Mouse (Mus musculus): ENCODE measurements around the gene Ppp4c. TPM values are rescaled to one million over a fixed set of nuclear protein-coding genes. Genes with fewer than 3 reads are reported as not detected.
A peak's percentile ranks its signal among the peaks of the same experiment; 100 is the strongest.

Gene Ppp4c
- polyA plus RNA-seq, 1 experiment from 2014 or later = 407 TPM

DNA sequence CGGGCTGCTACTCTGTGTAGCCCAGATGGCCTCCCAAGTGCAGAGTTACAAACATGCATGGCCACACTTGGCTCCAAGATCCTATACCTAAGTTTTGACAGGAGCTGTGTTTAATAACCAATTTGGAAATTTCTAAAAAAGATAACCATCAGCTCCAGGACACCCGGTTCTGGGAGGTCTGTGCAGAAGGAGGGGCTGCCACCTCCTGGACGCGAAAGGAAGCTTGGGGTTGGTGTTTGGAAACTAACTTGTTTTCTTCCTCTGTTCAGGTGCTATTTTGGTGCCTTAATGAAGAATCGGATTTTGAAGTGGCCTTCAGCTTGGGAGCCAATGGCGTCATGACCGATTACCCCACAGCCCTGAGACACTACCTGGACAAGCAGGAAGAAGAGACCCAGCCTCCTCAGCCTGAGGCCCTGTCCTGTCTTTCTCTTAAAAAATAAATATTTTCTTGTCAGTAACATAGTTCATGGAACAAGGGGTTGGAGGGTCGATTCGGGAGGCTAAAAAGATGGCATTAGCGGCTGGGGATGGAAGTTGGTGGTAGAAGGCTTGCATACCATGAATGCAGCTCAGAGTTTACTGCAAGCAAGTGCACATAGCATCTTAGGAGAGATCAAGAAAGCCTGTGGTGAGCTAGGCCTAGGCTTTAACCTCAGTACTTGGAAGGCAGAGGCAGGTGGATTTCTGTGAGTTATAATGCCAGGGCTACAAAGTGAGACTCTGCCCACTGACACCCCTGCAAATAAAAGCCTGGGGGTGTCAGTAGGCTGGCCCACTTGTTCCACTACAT lies 16.9 kb downstream of the Ppp4c start:
- no peaks in the 10 kb centered on the region for H3K27me3 ChIP-seq (ENCODE audit: low read depth, poor library complexity, severe bottlenecking)
- DNase-seq (ENCODE audit: low spot score) = no peak
- H3K9me3 ChIP-seq (replicated peaks) = no peaks in the 10 kb centered on the region
- peaks cover 23% of the 10 kb centered on the region for H3K36me3 ChIP-seq
- peak overlapping the region; percentile 96; the same call in 1 of the 2 replicates for H3K27ac ChIP-seq (replicated peaks)
- H3K4me3 ChIP-seq = peak overlapping the region; percentile 79; the same call in 1 of the 2 replicates
- WGBS = 86% methylated on average over 10 of the region's 10 CpGs
- H3K4me1 ChIP-seq = peaks cover 44% of the 10 kb centered on the region

DNA sequence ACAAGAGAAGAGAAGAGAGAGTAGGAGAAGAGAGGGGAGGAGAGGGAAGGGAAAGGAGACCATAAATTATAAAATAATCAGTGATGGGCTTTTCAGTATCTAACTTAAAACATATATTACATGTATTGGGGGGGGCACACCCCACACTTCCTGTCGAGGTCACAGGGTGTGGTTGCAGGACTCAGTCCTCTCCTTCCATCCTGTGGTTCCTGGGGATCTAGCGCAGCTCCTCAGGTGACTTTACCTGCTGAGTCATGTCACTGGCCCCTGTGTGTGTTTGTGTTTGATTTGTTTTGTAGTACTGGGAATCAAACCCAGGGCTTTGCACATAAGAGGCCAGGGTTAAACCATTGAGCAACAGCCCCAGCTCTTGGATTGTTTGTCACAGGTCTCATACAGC lies 17.8 kb downstream of the Ppp4c start:
- Histone ChIP-seq H3K4me3 (no peak overlapping the region), H3K36me3 (peaks cover 32% of the 10 kb centered on the region), H3K27me3 (ENCODE audit: low read depth, poor library complexity, severe bottlenecking) (no peaks in the 10 kb centered on the region), H3K27ac (replicated peaks) (no peak overlapping the region), H3K4me1 (peaks cover 35% of the 10 kb centered on the region), H3K9me3 (replicated peaks) (no peaks in the 10 kb centered on the region)
- DNase-seq (ENCODE audit: low spot score) = no peak
- 83% methylated on average over 2 of the region's 2 CpGs for WGBS

DNA sequence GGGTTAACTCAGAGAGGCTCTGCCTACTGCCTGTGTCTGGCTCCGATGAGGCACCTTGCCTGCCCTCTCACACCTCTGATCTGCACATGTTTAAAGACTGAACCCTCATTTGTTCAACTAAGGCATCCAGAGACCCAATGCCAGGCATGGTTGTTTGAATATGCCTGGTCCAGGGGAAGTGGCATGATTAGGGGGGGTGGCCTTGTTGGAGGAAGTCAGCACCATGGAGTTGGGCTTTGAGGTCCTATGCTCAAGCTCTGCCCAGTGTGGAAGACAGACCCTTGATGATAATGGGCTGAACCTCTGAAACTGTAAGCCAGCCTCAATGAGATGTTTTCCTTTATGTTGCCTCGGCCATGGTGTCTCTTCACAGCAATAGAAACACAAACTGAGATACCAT lies 18.9 kb downstream of the Ppp4c start:
- no peaks in the 10 kb centered on the region for H3K9me3 ChIP-seq (replicated peaks)
- H3K27ac ChIP-seq (replicated peaks) = no peak overlapping the region
- peaks cover 31% of the 10 kb centered on the region for H3K4me1 ChIP-seq
- no peak overlapping the region for H3K4me3 ChIP-seq
- WGBS = 86% methylated on average over 2 of the region's 2 CpGs
- DNase-seq (ENCODE audit: low spot score) = no peak
- no peaks in the 10 kb centered on the region for H3K27me3 ChIP-seq (ENCODE audit: low read depth, poor library complexity, severe bottlenecking)
- peaks cover 43% of the 10 kb centered on the region for H3K36me3 ChIP-seq

DNA sequence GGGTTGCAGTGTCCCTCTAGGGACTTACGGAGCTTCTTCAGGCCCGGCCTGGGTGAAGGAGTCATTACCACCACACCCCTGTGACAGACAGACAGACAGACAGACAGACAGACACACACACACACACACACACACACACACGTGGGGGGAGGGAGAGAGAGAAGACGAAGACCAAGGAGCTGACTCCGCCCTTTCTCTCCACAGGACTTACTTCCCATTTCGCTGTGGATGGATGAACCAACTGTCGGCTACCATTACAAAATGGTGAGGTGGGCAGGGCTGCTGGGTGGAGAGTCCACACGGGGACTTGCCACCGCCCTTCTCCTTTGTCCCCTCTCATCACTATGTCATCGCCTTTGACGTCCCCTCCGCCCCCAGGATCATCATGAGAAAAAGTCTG lies 21.5 kb downstream of the Ppp4c start:
- H3K4me1 ChIP-seq = peaks cover 5% of the 10 kb centered on the region
- 91% methylated on average over 12 of the region's 12 CpGs for WGBS
- H3K27me3 ChIP-seq (ENCODE audit: low read depth, poor library complexity, severe bottlenecking) = no peaks in the 10 kb centered on the region
- H3K27ac ChIP-seq (replicated peaks) = no peak overlapping the region
- no peaks in the 10 kb centered on the region for H3K9me3 ChIP-seq (replicated peaks)
- H3K4me3 ChIP-seq = no peak overlapping the region
- no peak for DNase-seq (ENCODE audit: low spot score)
- peaks cover 69% of the 10 kb centered on the region for H3K36me3 ChIP-seq

DNA sequence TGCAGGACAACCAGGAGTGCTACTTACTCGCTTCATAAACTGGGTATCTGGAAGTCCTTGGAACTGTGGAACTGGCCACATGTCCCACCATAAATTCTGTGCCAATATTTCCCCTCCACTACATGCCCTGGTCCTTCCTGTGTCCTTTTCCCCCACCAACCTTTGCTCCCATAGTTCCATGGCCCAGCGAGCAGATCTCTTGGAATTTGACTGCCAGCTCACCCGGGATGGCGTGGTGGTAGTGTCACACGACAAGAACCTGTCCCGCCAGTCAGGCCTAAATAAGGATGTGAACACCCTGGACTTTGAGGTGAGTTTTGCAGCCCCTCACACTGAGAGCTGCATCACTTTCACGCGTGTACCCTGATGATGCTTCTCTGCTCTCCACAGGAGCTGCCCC lies 25.3 kb downstream of the Ppp4c start:
- H3K27ac ChIP-seq (replicated peaks) = no peak overlapping the region
- H3K4me1 ChIP-seq = peaks cover 9% of the 10 kb centered on the region
- H3K9me3 ChIP-seq (replicated peaks) = no peaks in the 10 kb centered on the region
- H3K36me3 ChIP-seq = peaks cover 90% of the 10 kb centered on the region
- H3K4me3 ChIP-seq = no peak overlapping the region
- 94% methylated on average over 8 of the region's 8 CpGs for WGBS
- DNase-seq (ENCODE audit: low spot score) = no peak
- H3K27me3 ChIP-seq (ENCODE audit: low read depth, poor library complexity, severe bottlenecking) = no peaks in the 10 kb centered on the region

DNA sequence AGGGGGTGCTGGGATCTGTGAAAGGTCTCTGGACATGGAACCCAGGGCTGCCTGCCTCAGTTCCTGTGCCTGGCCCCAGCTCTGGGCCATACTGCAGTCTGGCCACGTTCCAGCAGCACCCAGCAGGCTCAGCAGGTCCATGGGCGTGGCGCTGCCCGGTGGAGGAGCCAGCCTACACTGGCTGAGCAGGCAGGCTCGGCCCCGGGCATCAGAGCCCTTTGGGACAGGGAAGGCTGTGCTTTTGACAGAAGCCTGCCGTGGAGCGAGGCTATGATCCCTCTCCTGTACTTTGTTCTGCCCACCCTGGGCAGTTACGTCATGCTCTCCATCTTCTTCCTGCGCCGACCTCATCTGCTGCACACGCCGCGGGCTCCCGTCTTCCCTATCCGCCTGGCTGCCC lies 26.1 kb downstream of the Ppp4c start, which contains the start of gene Gdpd3:
TSS of gene Gdpd3 (plus strand) at position 134 of the 400 bp plus-strand sequence.
- H3K27ac ChIP-seq (replicated peaks) = no peak within 1 kb of the TSS
- H3K4me3 ChIP-seq = no peak within 1 kb of the TSS
- H3K27me3 ChIP-seq (ENCODE audit: low read depth, poor library complexity, severe bottlenecking) = no peaks in the 10 kb centered on the region
- WGBS = 93% methylated on average over 16 of the region's 16 CpGs
- DNase-seq (ENCODE audit: low spot score) = no peak
- H3K9me3 ChIP-seq (replicated peaks) = no peaks in the 10 kb centered on the region
- peaks cover 16% of the 10 kb centered on the region for H3K4me1 ChIP-seq
- peaks cover 97% of the 10 kb centered on the region for H3K36me3 ChIP-seq

DNA sequence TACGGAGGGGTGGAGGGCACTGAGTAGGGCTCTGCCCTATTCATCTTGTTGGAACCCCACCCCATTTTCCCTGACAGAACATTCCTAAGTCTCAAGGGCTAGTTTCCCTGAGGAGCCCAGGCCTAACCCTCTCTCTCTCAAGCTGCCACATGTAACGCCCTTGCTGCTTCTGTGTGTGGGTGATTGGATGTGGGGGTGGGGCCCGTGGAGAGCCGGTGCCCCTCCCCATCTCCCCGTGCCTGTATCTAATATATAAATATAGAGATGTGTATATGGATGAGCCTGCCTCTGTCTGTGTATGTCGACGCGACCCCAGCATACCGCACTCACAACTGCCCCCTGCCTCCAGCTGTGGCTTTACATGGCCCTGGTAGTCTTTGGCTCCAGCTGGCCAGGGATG lies 26.8 kb downstream of the Ppp4c start:
- no peak overlapping the region for H3K27ac ChIP-seq (replicated peaks)
- WGBS = 89% methylated on average over 9 of the region's 9 CpGs
- no peaks in the 10 kb centered on the region for H3K9me3 ChIP-seq (replicated peaks)
- H3K4me1 ChIP-seq = peaks cover 23% of the 10 kb centered on the region
- H3K27me3 ChIP-seq (ENCODE audit: low read depth, poor library complexity, severe bottlenecking) = no peaks in the 10 kb centered on the region
- H3K4me3 ChIP-seq = no peak overlapping the region
- no peak for DNase-seq (ENCODE audit: low spot score)
- H3K36me3 ChIP-seq = peaks cover 93% of the 10 kb centered on the region

DNA sequence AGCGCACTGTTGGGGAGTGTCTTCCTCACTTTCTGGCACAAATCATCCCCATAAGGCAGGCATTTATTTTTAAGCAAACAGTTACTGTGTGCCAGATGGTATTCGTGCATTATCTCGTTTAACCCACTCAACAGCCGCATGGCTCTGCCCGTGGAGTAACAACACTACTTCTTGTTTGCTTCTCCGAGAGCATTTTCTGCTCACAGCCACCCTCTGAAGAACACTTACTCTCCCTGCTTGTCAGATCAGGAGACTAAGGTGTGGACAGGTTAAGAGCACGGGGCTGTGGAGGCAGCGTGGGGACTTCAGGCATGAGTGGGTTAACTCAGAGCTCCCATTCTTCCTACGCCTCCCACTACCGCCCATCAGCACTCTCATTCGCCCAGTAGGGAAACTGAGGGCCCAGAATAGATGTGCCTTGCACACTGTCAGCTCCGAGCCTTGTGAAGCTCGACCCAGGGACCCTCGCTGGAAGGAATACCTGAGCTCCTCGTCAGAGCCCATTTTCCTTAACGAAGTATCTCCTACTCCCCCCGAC lies 29.8 kb downstream of the Ppp4c start:
- Histone ChIP-seq H3K9me3 (replicated peaks) (no peaks in the 10 kb centered on the region), H3K27ac (replicated peaks) (0 out of 2 replicates have a peak overlapping the region, but pooled peaks have one; percentile 0), H3K36me3 (peaks cover 63% of the 10 kb centered on the region), H3K4me3 (peak overlapping the region; percentile 2; the same call in 1 of the 2 replicates), H3K27me3 (ENCODE audit: low read depth, poor library complexity, severe bottlenecking) (no peaks in the 10 kb centered on the region), H3K4me1 (peaks cover 37% of the 10 kb centered on the region)
- 81% methylated on average over 17 of the region's 17 CpGs for WGBS
- no peak for DNase-seq (ENCODE audit: low spot score)

DNA sequence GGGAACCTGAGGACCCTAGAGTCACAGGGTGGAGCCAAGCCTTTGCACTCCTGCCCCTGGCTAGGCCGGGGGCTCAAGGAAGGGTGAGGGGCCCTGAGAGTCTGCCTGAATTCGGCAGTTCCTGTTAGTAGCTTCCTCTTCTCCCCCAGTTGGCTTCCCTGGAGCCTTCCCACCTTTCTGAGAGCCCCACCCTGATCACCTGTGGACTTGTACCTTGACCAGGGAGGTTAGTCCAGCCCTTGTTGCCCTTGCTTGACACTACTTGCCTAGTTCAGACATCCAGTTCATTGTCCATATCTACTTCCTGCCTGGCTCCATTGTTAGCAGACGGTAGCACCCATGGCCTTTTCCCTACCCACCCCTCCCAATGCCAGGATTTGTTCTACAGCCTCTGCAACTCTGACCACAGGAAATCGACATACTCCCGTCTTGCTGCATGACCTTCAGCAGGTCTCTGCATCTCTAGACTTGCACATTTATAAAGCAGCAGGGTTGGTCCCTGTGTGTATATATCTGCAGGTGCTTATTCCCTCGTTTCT lies 30.7 kb downstream of the Ppp4c start:
- no peaks in the 10 kb centered on the region for H3K9me3 ChIP-seq (replicated peaks)
- H3K4me3 ChIP-seq = peak overlapping the region; percentile 80; the same call in 1 of the 2 replicates
- peaks cover 37% of the 10 kb centered on the region for H3K4me1 ChIP-seq
- peak overlapping the region; percentile 95; the same call in 1 of the 2 replicates for H3K27ac ChIP-seq (replicated peaks)
- WGBS = 84% methylated on average over 6 of the region's 6 CpGs
- no peaks in the 10 kb centered on the region for H3K27me3 ChIP-seq (ENCODE audit: low read depth, poor library complexity, severe bottlenecking)
- no peak for DNase-seq (ENCODE audit: low spot score)
- peaks cover 54% of the 10 kb centered on the region for H3K36me3 ChIP-seq

DNA sequence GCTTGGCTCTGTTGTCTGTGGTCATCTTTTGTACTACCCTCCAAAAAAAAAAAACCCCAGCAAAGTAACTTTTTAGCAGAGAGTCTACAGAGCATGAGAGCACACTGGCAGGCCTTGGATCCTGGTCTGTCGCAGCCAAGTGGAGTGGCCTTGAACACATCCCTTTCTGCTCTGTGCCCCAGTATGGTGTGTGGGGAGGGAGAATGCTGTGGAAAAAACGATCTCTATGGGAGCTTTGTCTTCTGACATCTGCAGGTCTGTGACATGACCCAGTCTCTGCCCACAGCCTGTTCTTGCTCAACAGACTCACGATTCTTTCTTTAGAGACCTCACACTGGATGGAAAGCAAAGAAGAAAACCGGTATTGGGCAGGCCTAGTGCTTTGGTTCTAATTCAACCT lies 31.3 kb downstream of the Ppp4c start:
- Histone ChIP-seq H3K27ac (replicated peaks) (peak overlapping the region; percentile 95), H3K36me3 (peaks cover 47% of the 10 kb centered on the region), H3K9me3 (replicated peaks) (no peaks in the 10 kb centered on the region), H3K4me3 (peak overlapping the region; percentile 80), H3K27me3 (ENCODE audit: low read depth, poor library complexity, severe bottlenecking) (no peaks in the 10 kb centered on the region), H3K4me1 (peaks cover 37% of the 10 kb centered on the region)
- no peak for DNase-seq (ENCODE audit: low spot score)
- WGBS = 81% methylated on average over 4 of the region's 4 CpGs

DNA sequence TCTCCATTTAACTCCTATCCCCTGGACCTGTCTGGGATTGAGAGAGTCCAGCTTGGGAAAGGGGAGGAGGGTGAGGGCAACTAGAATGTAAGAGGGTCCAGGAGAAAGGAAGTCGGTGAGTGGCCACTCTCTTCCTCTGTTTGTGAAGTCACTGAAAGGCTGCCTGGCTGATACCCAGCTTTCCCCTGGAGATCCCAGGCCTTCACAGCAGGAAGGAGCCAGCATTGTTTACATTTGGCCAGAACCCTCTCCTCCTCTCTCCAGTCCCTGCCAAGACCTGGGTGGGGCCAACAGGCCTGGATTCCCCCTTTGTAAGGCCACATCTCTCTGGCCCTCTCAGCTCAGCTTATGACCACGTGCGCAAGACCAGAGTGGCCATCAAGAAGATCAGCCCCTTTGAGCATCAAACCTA lies 31.9 kb downstream of the Ppp4c start:
- peaks cover 37% of the 10 kb centered on the region for H3K4me1 ChIP-seq
- peak; percentile 41 for DNase-seq (ENCODE audit: low spot score)
- WGBS = 24% methylated on average over 3 of the region's 3 CpGs

DNA sequence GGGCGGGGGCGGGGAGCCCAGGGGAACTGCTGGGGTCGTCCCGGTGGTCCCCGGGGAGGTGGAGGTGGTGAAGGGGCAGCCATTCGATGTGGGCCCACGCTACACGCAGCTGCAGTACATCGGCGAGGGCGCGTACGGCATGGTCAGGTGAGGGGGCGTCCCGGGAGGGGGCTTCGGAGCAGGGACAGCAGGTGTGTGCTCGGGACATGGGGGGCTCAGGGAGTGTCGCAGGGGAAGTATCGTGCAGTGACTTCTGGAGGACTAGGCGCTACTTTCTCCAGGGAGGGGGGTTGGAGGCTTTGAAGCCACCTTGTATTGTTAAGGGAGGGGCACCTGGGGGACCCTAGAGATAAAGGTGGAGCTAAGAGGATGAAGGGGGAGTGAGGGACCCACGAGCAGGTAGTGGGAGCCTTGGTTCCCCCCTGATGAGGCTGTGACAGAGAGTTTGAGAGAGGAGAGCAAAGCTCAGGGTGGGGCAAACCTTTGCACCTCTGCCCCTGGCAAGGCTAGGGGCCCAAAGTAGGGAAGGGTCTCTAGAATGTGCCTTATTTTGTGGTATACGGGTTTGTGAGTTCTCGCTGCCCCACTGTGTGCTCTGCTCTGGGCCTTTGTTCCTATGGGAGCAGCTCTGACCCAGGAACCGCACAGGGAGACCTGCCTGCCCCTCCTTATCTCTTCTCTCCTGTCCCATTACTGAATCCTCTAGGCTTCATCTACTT lies 32.5 kb downstream of the Ppp4c start:
- Histone ChIP-seq H3K27ac (replicated peaks) (peak overlapping the region; percentile 95), H3K4me3 (peak overlapping the region; percentile 80), H3K9me3 (replicated peaks) (no peaks in the 10 kb centered on the region), H3K27me3 (ENCODE audit: low read depth, poor library complexity, severe bottlenecking) (no peaks in the 10 kb centered on the region), H3K4me1 (peaks cover 42% of the 10 kb centered on the region), H3K36me3 (peaks cover 36% of the 10 kb centered on the region)
- WGBS = under 1% methylated on average over 23 of the region's 24 CpGs
- DNase-seq (ENCODE audit: low spot score) = no peak

More for the DNA sequence above, 31.9 kb downstream of the Ppp4c start:
- H3K27ac ChIP-seq (replicated peaks) = peak overlapping the region; percentile 95
- H3K36me3 ChIP-seq = peaks cover 42% of the 10 kb centered on the region
- no peaks in the 10 kb centered on the region for H3K27me3 ChIP-seq (ENCODE audit: low read depth, poor library complexity, severe bottlenecking)
- H3K4me3 ChIP-seq = peak overlapping the region; percentile 80
- no peaks in the 10 kb centered on the region for H3K9me3 ChIP-seq (replicated peaks)

Measured in midbrain, embryonic 10.5 days (tissue).